Mouse (Mus musculus) C2C12 (cell line): Measurements from ENCODE around the gene Hadhb.

Experiments
- CTCF ChIP-seq: IDR thresholded peaks from one replicate; pipeline ENCODE4 v1.5.1; 2011; ENCODE audit not compliant: control insufficient read depth, insufficient read depth, insufficient read length
- MAX ChIP-seq: IDR thresholded peaks from one replicate; pipeline ENCODE4 v1.6.1; 2011; ENCODE audit warnings: mild to moderate bottlenecking, control low read depth

DNA sequence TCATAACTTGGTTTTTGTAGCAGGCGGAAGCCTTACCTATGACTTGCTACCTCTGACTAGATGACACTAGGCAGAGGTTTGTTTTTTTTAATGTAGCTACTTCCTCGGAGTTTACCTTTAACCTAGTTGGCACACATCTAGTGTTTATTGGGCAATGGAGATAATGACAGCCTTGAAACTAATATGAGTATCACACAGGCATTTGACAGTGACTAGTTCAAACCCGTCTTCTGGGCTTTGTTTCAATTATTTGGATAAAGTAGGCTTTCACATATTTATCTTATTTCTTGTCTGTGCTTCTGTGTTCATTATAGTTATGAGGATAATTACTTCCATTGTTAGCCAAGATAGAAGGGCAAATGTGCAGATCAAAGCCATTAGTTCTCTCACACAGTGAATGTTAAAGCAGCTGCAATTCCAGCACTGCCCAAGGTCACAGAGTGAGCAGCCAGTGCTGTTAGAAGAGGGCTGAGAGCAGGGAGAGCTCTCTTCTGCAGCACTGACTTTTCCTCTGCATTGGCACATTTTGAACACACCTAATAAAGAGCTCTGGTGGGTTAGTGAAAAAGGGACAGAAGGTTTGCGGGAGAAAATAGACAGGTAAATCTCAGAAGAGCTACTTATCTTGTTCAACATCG is 15.4 kb downstream of the Hadhb start:
- no peak for TF ChIP-seq MAX
- TF ChIP-seq CTCF = no peak
